Mouse (Mus musculus): Measurements from ENCODE around the gene Rac1. TPM values are rescaled to one million over a fixed set of nuclear protein-coding genes. Genes with fewer than 3 reads are reported as not detected.

Rac1 gene
- polyA plus RNA-seq, 1 experiment from 2014 or later: 409 TPM

DNA sequence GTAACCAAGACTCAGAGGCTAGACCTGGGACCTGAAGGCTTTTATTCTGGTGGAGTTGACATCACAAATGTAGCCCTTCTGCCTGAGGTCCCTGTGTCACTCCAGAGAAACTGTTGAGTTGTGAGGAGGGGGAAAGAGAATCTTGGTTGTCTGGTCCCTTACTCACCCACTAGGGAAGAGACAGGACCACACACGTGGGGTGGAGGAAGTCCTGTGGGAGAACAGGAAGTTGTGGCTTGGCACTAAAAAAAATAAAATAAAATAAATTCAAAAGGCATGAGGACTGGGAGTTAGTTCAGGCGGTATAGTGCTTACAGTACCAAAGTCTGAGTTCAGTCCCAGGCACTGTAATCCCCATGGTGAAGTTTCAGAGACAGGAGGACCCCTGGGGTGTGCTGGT, 9.2 kb upstream of the Rac1 start:
- WGBS (ENCODE audit: insufficient replicate concordance): 23% methylated on average over 2 of the region's 2 CpGs
- Histone ChIP-seq H3K27ac (ENCODE audit: low read depth, low read length) (no peak overlapping the region), H3K4me1 (ENCODE audit: control insufficient read depth, insufficient read depth, low read length) (no peaks in the 10 kb centered on the region), H3K9me3 (replicated peaks; ENCODE audit: control insufficient read depth, low read length) (no peaks in the 10 kb centered on the region), H3K27me3 (ENCODE audit: control insufficient read depth, insufficient read depth, low read length) (no peaks in the 10 kb centered on the region), H3K4me2 (no peak overlapping the region), H3K4me3 (ENCODE audit: low read depth, low read length) (no peak overlapping the region), H3K36me3 (ENCODE audit: control insufficient read depth, insufficient read depth, low read length) (no peaks in the 10 kb centered on the region), H3K9ac (ENCODE audit: low read depth, low read length) (no peak overlapping the region)
- ATAC-seq (replicated peaks; ENCODE audit: insufficient number of reproducible peaks, low FRiP score, low TSS enrichment): no peak

DNA sequence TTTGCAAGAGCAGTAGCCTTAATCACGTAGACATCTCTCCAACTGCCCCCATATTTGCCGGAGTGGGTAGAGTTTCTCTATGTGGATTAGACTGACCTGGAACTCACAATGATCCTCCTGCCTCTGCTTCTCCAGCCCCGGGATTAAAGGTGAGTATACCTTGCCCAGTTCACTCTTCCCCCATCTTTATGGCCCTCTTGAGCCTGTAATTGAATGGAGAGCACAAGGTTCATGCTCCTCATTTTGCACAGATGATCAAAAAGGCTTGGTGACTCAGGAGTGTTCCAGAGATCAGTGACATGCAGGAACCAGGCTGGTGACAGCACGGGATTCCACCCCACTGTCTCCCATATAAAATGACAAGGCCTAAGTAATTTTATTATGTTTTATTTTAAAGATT, 7.1 kb upstream of the Rac1 start:
- H3K4me2 ChIP-seq: no peak overlapping the region
- H3K4me1 ChIP-seq (ENCODE audit: control insufficient read depth, insufficient read depth, low read length): no peaks in the 10 kb centered on the region
- H3K36me3 ChIP-seq (ENCODE audit: control insufficient read depth, insufficient read depth, low read length): no peaks in the 10 kb centered on the region
- no peaks in the 10 kb centered on the region for H3K27me3 ChIP-seq (ENCODE audit: control insufficient read depth, insufficient read depth, low read length)
- H3K27ac ChIP-seq (ENCODE audit: low read depth, low read length): no peak overlapping the region
- no peak overlapping the region for H3K9ac ChIP-seq (ENCODE audit: low read depth, low read length)
- H3K4me3 ChIP-seq (ENCODE audit: low read depth, low read length): no peak overlapping the region
- no peak for ATAC-seq (replicated peaks; ENCODE audit: insufficient number of reproducible peaks, low FRiP score, low TSS enrichment)
- 89% methylated on average over 4 of the region's 4 CpGs for WGBS (ENCODE audit: insufficient replicate concordance)
- H3K9me3 ChIP-seq (replicated peaks; ENCODE audit: control insufficient read depth, low read length): no peaks in the 10 kb centered on the region

DNA sequence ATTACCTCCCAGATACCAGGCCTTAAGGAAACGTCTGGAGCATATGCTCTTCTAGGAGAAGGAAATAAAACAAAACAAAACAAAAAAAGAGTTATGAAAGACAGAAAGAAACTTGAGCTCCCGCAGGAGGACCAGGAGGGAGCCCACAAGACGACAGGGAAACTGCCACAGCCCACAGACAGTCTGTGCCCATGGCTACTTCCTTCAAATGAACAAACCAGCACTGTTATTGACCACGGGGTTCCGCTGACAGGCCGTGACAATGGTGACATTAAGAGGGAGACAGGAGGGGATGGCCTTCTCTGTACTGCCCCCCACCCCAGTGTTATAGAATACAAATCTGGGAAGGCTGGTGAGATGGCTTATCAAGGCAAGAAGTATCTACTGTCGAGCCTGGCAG, 2.9 kb upstream of the Rac1 start:
- H3K4me2 ChIP-seq: no peak overlapping the region
- WGBS (ENCODE audit: insufficient replicate concordance): 58% methylated on average over 7 of the region's 7 CpGs
- no peak overlapping the region for H3K27ac ChIP-seq (ENCODE audit: low read depth, low read length)
- peaks cover 8% of the 10 kb centered on the region for H3K4me1 ChIP-seq (ENCODE audit: control insufficient read depth, insufficient read depth, low read length)
- no peaks in the 10 kb centered on the region for H3K27me3 ChIP-seq (ENCODE audit: control insufficient read depth, insufficient read depth, low read length)
- H3K9ac ChIP-seq (ENCODE audit: low read depth, low read length): no peak overlapping the region
- H3K36me3 ChIP-seq (ENCODE audit: control insufficient read depth, insufficient read depth, low read length): no peaks in the 10 kb centered on the region
- ATAC-seq (replicated peaks; ENCODE audit: insufficient number of reproducible peaks, low FRiP score, low TSS enrichment): no peak
- H3K4me3 ChIP-seq (ENCODE audit: low read depth, low read length): no peak overlapping the region
- H3K9me3 ChIP-seq (replicated peaks; ENCODE audit: control insufficient read depth, low read length): no peaks in the 10 kb centered on the region

DNA sequence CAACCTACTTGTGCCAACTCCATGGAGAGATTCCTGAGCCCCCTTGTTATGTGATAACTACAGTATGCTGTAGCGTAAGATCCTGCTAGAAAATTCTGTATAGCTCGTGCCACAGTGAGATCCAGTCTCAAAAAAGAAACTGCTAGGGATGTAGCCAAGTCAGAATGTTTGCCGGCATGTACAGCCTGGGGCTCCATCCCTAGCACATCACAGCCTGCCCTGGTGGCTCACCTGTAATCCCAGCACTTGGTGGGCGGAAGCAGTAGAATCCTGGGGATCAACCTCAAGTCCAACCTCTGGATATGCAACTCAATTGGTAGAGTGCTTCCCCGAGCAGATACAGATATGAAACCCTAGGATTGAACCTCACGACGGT, 460 bp upstream of the Rac1 start:
- WGBS (ENCODE audit: insufficient replicate concordance): 15% methylated on average over 7 of the region's 7 CpGs
- Histone ChIP-seq H3K36me3 (ENCODE audit: control insufficient read depth, insufficient read depth, low read length) (no peaks in the 10 kb centered on the region), H3K4me3 (ENCODE audit: low read depth, low read length) (peak overlapping the region; percentile 98), H3K27me3 (ENCODE audit: control insufficient read depth, insufficient read depth, low read length) (no peaks in the 10 kb centered on the region), H3K9me3 (replicated peaks; ENCODE audit: control insufficient read depth, low read length) (no peaks in the 10 kb centered on the region), H3K4me1 (ENCODE audit: control insufficient read depth, insufficient read depth, low read length) (peaks cover 25% of the 10 kb centered on the region), H3K27ac (ENCODE audit: low read depth, low read length) (peak overlapping the region; percentile 99), H3K4me2 (peak overlapping the region; percentile 91), H3K9ac (ENCODE audit: low read depth, low read length) (peak overlapping the region; percentile 100)
- ATAC-seq (replicated peaks; ENCODE audit: insufficient number of reproducible peaks, low FRiP score, low TSS enrichment): no peak

DNA sequence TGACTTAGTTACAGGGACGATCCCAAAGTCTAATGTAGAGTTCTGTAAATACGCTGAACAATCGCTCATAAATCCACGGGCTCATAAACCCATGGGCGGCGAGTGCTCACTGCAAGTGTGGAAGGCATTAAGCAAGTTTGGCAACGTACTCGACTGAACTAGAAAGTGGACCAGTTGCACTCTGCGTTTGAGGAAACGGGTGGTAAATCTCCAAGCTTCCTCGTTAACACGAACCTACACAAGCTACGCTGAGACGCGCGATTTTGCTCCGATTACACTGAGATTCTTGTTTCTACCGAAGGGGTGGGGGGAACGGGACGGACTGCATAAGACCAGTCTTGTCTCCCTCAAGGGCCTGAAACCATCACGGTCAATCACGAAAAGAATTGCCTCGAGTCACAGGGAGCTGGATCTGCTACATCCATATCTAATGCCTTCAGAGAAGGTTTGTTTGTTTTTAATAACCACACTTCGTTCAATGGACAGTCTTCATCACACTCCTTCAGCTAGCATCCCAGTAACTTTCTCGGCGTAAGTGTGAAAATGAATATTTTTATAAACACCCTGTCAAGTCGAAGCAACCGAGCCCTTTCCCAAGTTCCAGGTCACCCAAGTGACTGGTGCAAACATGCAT, 1.0 kb downstream of the Rac1 start:
- Histone ChIP-seq H3K4me1 (ENCODE audit: control insufficient read depth, insufficient read depth, low read length) (peaks cover 29% of the 10 kb centered on the region), H3K27me3 (ENCODE audit: control insufficient read depth, insufficient read depth, low read length) (no peaks in the 10 kb centered on the region), H3K4me2 (peak overlapping the region; percentile 91), H3K4me3 (ENCODE audit: low read depth, low read length) (peak overlapping the region; percentile 98), H3K36me3 (ENCODE audit: control insufficient read depth, insufficient read depth, low read length) (no peaks in the 10 kb centered on the region), H3K9ac (ENCODE audit: low read depth, low read length) (peak overlapping the region; percentile 100), H3K9me3 (replicated peaks; ENCODE audit: control insufficient read depth, low read length) (no peaks in the 10 kb centered on the region), H3K27ac (ENCODE audit: low read depth, low read length) (peak overlapping the region; percentile 99)
- WGBS (ENCODE audit: insufficient replicate concordance): 7% methylated on average over 28 of the region's 28 CpGs
- ATAC-seq (replicated peaks; ENCODE audit: insufficient number of reproducible peaks, low FRiP score, low TSS enrichment): no peak

DNA sequence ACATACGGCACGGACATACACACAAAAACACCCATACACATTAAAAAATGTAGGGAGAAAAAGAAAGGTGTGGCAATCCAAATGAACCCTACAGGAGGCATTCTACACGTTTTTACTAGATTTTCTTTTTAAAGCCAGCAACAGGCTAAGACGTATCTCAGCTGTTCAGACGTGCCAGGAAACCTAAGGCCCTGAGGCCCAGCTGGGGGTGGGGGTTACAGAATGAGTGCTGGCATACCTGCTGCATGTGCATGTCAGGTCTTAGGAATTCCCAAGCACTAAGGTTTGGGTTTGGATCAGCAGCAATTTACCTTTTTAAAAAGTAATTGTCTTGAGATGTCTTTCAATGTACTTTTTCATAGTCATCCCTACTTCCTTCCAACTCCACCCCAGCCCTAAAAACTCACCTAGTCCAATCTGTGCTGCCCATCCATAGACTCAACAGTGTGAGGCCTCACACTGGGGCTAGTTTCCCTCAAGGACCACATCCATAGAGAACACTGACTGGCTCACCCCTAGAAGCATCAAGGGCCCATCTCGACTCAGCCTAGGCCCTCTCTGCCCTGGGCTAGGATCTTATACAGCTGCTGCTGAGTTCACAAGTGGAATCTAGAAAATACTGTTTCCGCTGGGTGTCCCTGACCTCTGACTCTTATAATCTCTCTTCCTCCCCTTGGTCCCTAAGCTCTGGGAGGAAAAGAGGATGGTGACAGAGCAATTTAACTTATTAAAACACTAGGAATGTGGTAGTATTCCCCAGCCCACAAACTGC, 2.2 kb downstream of the Rac1 start:
- H3K9ac ChIP-seq (ENCODE audit: low read depth, low read length): peak overlapping the region; percentile 100
- no peaks in the 10 kb centered on the region for H3K27me3 ChIP-seq (ENCODE audit: control insufficient read depth, insufficient read depth, low read length)
- H3K9me3 ChIP-seq (replicated peaks; ENCODE audit: control insufficient read depth, low read length): no peaks in the 10 kb centered on the region
- ATAC-seq (replicated peaks; ENCODE audit: insufficient number of reproducible peaks, low FRiP score, low TSS enrichment): no peak
- no peak overlapping the region for H3K27ac ChIP-seq (ENCODE audit: low read depth, low read length)
- 54% methylated on average over 7 of the region's 7 CpGs for WGBS (ENCODE audit: insufficient replicate concordance)
- no peaks in the 10 kb centered on the region for H3K36me3 ChIP-seq (ENCODE audit: control insufficient read depth, insufficient read depth, low read length)
- H3K4me3 ChIP-seq (ENCODE audit: low read depth, low read length): peak overlapping the region; percentile 98
- peaks cover 32% of the 10 kb centered on the region for H3K4me1 ChIP-seq (ENCODE audit: control insufficient read depth, insufficient read depth, low read length)
- H3K4me2 ChIP-seq: peak overlapping the region; percentile 91

DNA sequence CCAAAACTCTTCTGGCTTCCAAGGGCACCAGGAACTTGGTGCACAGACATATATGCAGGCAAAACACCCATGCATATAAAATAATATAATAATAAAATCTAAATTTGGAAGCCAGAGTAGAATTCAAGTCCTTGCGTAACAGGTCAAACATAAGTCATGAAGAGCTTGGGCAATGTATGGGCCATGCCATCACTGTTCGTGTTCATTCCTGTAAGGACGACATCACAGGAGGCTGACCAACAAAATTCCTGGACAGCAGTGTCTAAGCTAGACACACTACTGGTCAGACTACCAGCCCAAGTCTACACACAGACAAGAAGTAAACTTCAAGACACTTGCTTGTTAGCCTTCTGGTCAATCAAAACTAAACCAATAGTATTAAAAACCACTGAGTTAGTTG, 5.0 kb downstream of the Rac1 start:
- H3K4me1 ChIP-seq (ENCODE audit: control insufficient read depth, insufficient read depth, low read length): peaks cover 49% of the 10 kb centered on the region
- 87% methylated on average over 3 of the region's 3 CpGs for WGBS (ENCODE audit: insufficient replicate concordance)
- H3K4me3 ChIP-seq (ENCODE audit: low read depth, low read length): no peak overlapping the region
- H3K4me2 ChIP-seq: no peak overlapping the region
- H3K27me3 ChIP-seq (ENCODE audit: control insufficient read depth, insufficient read depth, low read length): no peaks in the 10 kb centered on the region
- no peak for ATAC-seq (replicated peaks; ENCODE audit: insufficient number of reproducible peaks, low FRiP score, low TSS enrichment)
- H3K27ac ChIP-seq (ENCODE audit: low read depth, low read length): no peak overlapping the region
- no peaks in the 10 kb centered on the region for H3K36me3 ChIP-seq (ENCODE audit: control insufficient read depth, insufficient read depth, low read length)
- no peaks in the 10 kb centered on the region for H3K9me3 ChIP-seq (replicated peaks; ENCODE audit: control insufficient read depth, low read length)
- H3K9ac ChIP-seq (ENCODE audit: low read depth, low read length): no peak overlapping the region

DNA sequence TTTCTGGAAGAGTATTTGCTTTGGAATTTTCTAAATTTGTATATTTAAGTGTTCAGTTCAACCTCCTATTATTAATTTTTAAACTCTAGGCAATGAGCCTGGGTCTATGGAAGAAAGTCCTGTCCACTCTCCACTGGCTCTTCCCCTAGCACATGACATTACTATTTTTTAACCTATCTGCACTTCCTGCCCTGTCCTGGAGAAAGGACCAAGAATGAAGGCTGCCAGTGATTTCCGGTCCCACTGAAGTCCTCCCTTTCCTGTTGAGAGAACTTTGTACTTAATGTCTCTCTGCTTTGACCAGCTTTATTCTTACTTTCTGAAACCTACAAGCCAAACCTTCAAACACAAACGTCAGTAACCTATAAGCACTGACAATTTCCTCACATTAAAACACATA, 7.4 kb downstream of the Rac1 start:
- no peak overlapping the region for H3K9ac ChIP-seq (ENCODE audit: low read depth, low read length)
- H3K4me3 ChIP-seq (ENCODE audit: low read depth, low read length): no peak overlapping the region
- no peaks in the 10 kb centered on the region for H3K27me3 ChIP-seq (ENCODE audit: control insufficient read depth, insufficient read depth, low read length)
- ATAC-seq (replicated peaks; ENCODE audit: insufficient number of reproducible peaks, low FRiP score, low TSS enrichment): no peak
- H3K9me3 ChIP-seq (replicated peaks; ENCODE audit: control insufficient read depth, low read length): no peaks in the 10 kb centered on the region
- peak overlapping the region; percentile 31 for H3K4me2 ChIP-seq
- peaks cover 41% of the 10 kb centered on the region for H3K4me1 ChIP-seq (ENCODE audit: control insufficient read depth, insufficient read depth, low read length)
- H3K36me3 ChIP-seq (ENCODE audit: control insufficient read depth, insufficient read depth, low read length): 0 out of 2 replicates have a peak, but pooled peaks cover 7% of the 10 kb centered on the region
- 63% methylated on average over 2 of the region's 2 CpGs for WGBS (ENCODE audit: insufficient replicate concordance)
- peak overlapping the region; percentile 24; the same call in 1 of the 2 replicates for H3K27ac ChIP-seq (ENCODE audit: low read depth, low read length)

Measured in heart, embryonic 11.5 days (tissue).